In the genomic region with DNA sequence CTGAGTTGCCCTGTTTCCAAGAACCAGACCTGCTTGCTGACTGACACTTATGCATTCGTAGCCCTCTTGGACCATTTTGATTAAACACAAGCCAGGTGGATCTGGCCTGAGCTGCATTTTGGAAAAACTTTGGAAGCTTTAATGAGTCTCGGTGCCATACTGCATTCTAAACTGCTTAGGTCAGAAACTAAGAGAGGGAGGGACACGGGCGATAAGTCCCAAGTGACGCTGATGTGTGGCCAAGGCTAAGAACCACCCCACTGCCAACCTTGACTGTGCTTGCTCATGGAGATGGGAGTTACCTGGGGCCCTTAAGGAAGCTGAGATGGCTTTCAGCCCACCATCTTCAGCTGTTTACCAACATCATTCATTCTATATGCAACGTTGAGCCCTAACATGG, we compare ENCODE assay signal across 19 mouse cellular contexts. TPM values are rescaled to one million over a fixed set of nuclear protein-coding genes. Genes with fewer than 3 reads are reported as not detected.
DNase-seq lines count a peak whose midpoint lies in the region; ATAC-seq and TF ChIP-seq lines count a peak whose summit lies in the region.
"Had no signal": no experiment of that assay in that cellular context is flagged by ENCODE, and none has a peak within 500 bp of the region (broad histone marks: within the 10 kb centered on the region; RNA-seq: fewer than 3 reads in every experiment).

No protein-coding gene starts in this region.

- no peaks in the 10 kb centered on the region for H3K9me3 ChIP-seq in heart, postnatal 0 days (replicated peaks; ENCODE audit: control insufficient read depth, low read length)
- H3K9me3 ChIP-seq in lung, embryonic 15.5 days = no peaks in the 10 kb centered on the region
- no peaks in the 10 kb centered on the region for H3K9me3 ChIP-seq in midbrain, embryonic 10.5 days (replicated peaks)
- H3K9me3 ChIP-seq: embryonic facial prominence, embryonic 10.5 days; forebrain, embryonic 13.5 days; hindbrain, embryonic 15.5 days had no signal

- intact Hi-C loops in gastrocnemius, adult 2 months (cut with DNase I) = loop anchor here (5.0 kb wide), 1 partner anchor 53 kb away; a partner anchor contains a TSS

- no peak overlapping the region for H3K4me2 ChIP-seq in heart, postnatal 0 days (ENCODE audit: low read depth, low read length)
- no peak overlapping the region for H3K4me2 ChIP-seq in lung, embryonic 15.5 days
- H3K4me2 ChIP-seq: forebrain, embryonic 13.5 days; hindbrain, embryonic 15.5 days had no signal

- peak overlapping the region; percentile 96 for H3K27ac ChIP-seq in gastrocnemius, adult 2 months
- H3K27ac ChIP-seq in heart, postnatal 0 days (ENCODE audit: low read depth) = peak overlapping the region; percentile 65; the same call in 1 of the 2 replicates
- H3K27ac ChIP-seq in lung, embryonic 15.5 days = 0 out of 2 replicates have a peak overlapping the region, but pooled peaks have one; percentile 1
- peak overlapping the region; percentile 50 for H3K27ac ChIP-seq in brown adipose tissue, adult 24 weeks (replicated peaks; ENCODE audit: low read depth, low read length)
- no peak overlapping the region for H3K27ac ChIP-seq in midbrain, embryonic 10.5 days (replicated peaks)
- H3K27ac ChIP-seq: embryonic facial prominence, embryonic 10.5 days; forebrain, embryonic 13.5 days; hindbrain, embryonic 15.5 days had no signal

- ATAC-seq in heart, postnatal 0 days (ENCODE audit: insufficient read depth, low read depth) = no peak
- no peak for ATAC-seq in lung, embryonic 15.5 days (ENCODE audit: borderline replicate concordance, extremely low read depth, low FRiP score, low TSS enrichment)
- ATAC-seq: forebrain, embryonic 13.5 days; forebrain, postnatal 0 days; intestine, postnatal 0 days had no signal

- 0 out of 2 replicates have a peak, but pooled peaks cover 3% of the 10 kb centered on the region for H3K36me3 ChIP-seq in heart, postnatal 0 days (replicated peaks; ENCODE audit: control insufficient read depth, insufficient read depth, low read length)
- no peaks in the 10 kb centered on the region for H3K36me3 ChIP-seq in lung, embryonic 15.5 days
- H3K36me3 ChIP-seq in midbrain, embryonic 10.5 days = no peaks in the 10 kb centered on the region
- H3K36me3 ChIP-seq: hindbrain, embryonic 15.5 days had no signal

- TF ChIP-seq CTCF in gastrocnemius, adult 2 months (IDR thresholded peaks at IDR 0.05) = no peak
- no peak for TF ChIP-seq CTCF in heart, postnatal 0 days (IDR thresholded peaks at IDR 0.05; ENCODE audit: low read depth)

- TF ChIP-seq EP300 in heart, postnatal 0 days (IDR thresholded peaks at IDR 0.05; ENCODE audit: low read depth) = no peak

- no peak overlapping the region for H3K9ac ChIP-seq in heart, postnatal 0 days (replicated peaks; ENCODE audit: low read depth, low read length)
- H3K9ac ChIP-seq in lung, embryonic 15.5 days = no peak overlapping the region
- H3K9ac ChIP-seq: forebrain, embryonic 13.5 days; forebrain, postnatal 0 days; hindbrain, embryonic 15.5 days had no signal

- H3K4me1 ChIP-seq in heart, postnatal 0 days (ENCODE audit: control insufficient read depth, insufficient read depth) = peaks cover 45% of the 10 kb centered on the region
- H3K4me1 ChIP-seq in lung, embryonic 15.5 days = peaks cover 49% of the 10 kb centered on the region
- H3K4me1 ChIP-seq in brown adipose tissue, adult 24 weeks (ENCODE audit: control insufficient read depth, insufficient read depth, insufficient read length, low read length) = peaks cover 37% of the 10 kb centered on the region
- H3K4me1 ChIP-seq in midbrain, embryonic 10.5 days = peaks cover 27% of the 10 kb centered on the region

- H3K27me3 ChIP-seq in heart, postnatal 0 days (ENCODE audit: control insufficient read depth, insufficient read depth, low read length) = no peaks in the 10 kb centered on the region
- H3K27me3 ChIP-seq in lung, embryonic 15.5 days = no peaks in the 10 kb centered on the region
- H3K27me3 ChIP-seq in midbrain, embryonic 10.5 days (ENCODE audit: low read depth, poor library complexity, severe bottlenecking) = no peaks in the 10 kb centered on the region
- H3K27me3 ChIP-seq: CH12.LX; forebrain, embryonic 13.5 days; hindbrain, embryonic 15.5 days had no signal

- no peak overlapping the region for H3K4me3 ChIP-seq in gastrocnemius, adult 2 months
- H3K4me3 ChIP-seq in heart, postnatal 0 days (ENCODE audit: low read depth, low read length) = no peak overlapping the region
- H3K4me3 ChIP-seq in lung, embryonic 15.5 days = no peak overlapping the region
- H3K4me3 ChIP-seq in brown adipose tissue, adult 24 weeks (ENCODE audit: insufficient read depth, low read depth, low read length) = no peak overlapping the region
- H3K4me3 ChIP-seq in midbrain, embryonic 10.5 days = no peak overlapping the region
- H3K4me3 ChIP-seq: embryonic facial prominence, embryonic 10.5 days; forebrain, embryonic 13.5 days; hindbrain, embryonic 15.5 days had no signal

- WGBS in heart, postnatal 0 days = 48% methylated on average over 6 of the region's 6 CpGs
- 61% methylated on average over 6 of the region's 6 CpGs for WGBS in lung, embryonic 15.5 days
- WGBS in midbrain, embryonic 10.5 days = 91% methylated on average over 6 of the region's 6 CpGs

- DNase-seq in gastrocnemius, adult 2 months = no peak
- no peak for DNase-seq in gastrocnemius, postnatal 4 days (ENCODE audit: low spot score in 2 of 2)
- DNase-seq in heart, postnatal 0 days (ENCODE audit: low spot score) = no peak
- DNase-seq in heart, postnatal 4 days = no peak
- DNase-seq in lung, adult 18-20 months = no peak
- no peak for DNase-seq in midbrain, embryonic 10.5 days (ENCODE audit: low spot score)
- DNase-seq: adrenal gland, adult 8-10 months; cerebellum, adult 18-20 months; cerebellum, adult 9-11 months; cerebellum, postnatal 36 days; forebrain, postnatal 0 days; gastrocnemius, postnatal 25 days had no signal

RNA-seq across cellular contexts. Expression of a gene that starts 55.0 kb away (rescaled TPM):
- 10 to 100 TPM; 14.7 to 22.7 TPM for total RNA-seq in gastrocnemius, adult 2 months (2021)
- 10 to 100 TPM; 43.3 to 46.1 TPM for total RNA-seq in gastrocnemius, postnatal 4 days (2021)
- 21.7 and 24.9 TPM in 2 replicates for total RNA-seq in heart, postnatal 0 days (2014; rRNA removed; ENCODE audit: low replicate concordance)
- polyA plus RNA-seq in heart, postnatal 0 days (2015; fragmentation: Nextera tagmentation; extraction: Ambion mirVana) = 5.1 and 5.4 TPM in 2 replicates
- 10 to 100 TPM; 62.2 to 67.2 TPM for total RNA-seq in heart, postnatal 4 days (2021)
- 9.9 and 10.9 TPM in 2 replicates for polyA plus RNA-seq in lung, embryonic 15.5 days (2015; fragmentation: Nextera tagmentation; extraction: Ambion mirVana)
- 15.8 and 21.6 TPM in 2 replicates for polyA plus RNA-seq in brown adipose tissue, adult 24 weeks (2012; ENCODE audit: insufficient read depth, insufficient read length, missing spikeins)
- polyA plus RNA-seq in midbrain, embryonic 10.5 days (2016; fragmentation: Nextera tagmentation; extraction: Ambion mirVana) = 2.2 and 2.8 TPM in 2 replicates
